ENCODE assay signal across 20 mouse cellular contexts in the genomic region with DNA sequence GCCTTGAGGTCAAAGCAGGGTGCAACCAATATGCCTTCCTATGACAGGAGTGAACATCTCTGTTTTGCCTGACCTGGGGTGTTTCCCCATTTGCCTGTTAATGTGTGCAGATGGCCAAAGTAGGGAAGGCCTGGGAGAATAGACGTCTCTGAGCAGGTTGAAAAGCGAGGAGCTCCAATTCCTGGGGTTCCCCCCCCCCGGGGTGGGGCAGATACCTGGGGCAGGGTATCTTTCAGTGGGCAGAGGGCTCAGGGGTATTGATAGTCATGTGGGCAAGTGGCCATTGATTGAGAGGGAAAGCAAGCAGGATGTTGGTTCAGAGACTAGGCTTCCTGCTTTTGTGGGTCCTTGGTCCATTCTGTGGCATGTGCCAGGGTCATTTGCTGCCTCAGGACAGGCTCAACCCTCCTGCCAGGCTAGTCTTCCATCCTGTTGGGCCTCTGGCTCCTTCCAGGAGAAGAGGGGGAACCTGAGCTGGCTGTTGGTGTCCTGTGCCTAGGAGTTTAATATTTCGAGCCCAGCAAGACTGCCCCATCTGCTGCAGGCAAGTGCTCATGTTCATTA. TPM values are rescaled to one million over a fixed set of nuclear protein-coding genes. Genes with fewer than 3 reads are reported as not detected.
DNase-seq lines count a peak whose midpoint lies in the region; ATAC-seq lines count a peak whose summit lies in the region.
"Had no signal": no experiment of that assay in that cellular context is flagged by ENCODE, and none has a peak within 500 bp of the region (broad histone marks: within the 10 kb centered on the region; RNA-seq: fewer than 3 reads in every experiment).

No protein-coding gene starts in this region.

- no peaks in the 10 kb centered on the region for H3K9me3 ChIP-seq in forebrain, embryonic 13.5 days (replicated peaks)
- no peaks in the 10 kb centered on the region for H3K9me3 ChIP-seq in forebrain, embryonic 15.5 days
- H3K9me3 ChIP-seq in liver, embryonic 12.5 days (replicated peaks) = no peaks in the 10 kb centered on the region
- no peaks in the 10 kb centered on the region for H3K9me3 ChIP-seq in liver, embryonic 11.5 days (ENCODE audit: control insufficient read depth, low read length)
- no peaks in the 10 kb centered on the region for H3K9me3 ChIP-seq in neural tube, embryonic 14.5 days (ENCODE audit: control insufficient read depth, low read length)
- H3K9me3 ChIP-seq: embryonic facial prominence, embryonic 12.5 days; forebrain, embryonic 10.5 days; G1E; limb, embryonic 15.5 days had no signal

- H3K4me1 ChIP-seq in forebrain, embryonic 13.5 days = peaks cover 70% of the 10 kb centered on the region
- H3K4me1 ChIP-seq in forebrain, embryonic 15.5 days = peaks cover 68% of the 10 kb centered on the region
- peaks cover 78% of the 10 kb centered on the region for H3K4me1 ChIP-seq in liver, embryonic 12.5 days
- H3K4me1 ChIP-seq in liver, embryonic 11.5 days (replicated peaks; ENCODE audit: control insufficient read depth, insufficient read depth, low read length) = peaks cover 40% of the 10 kb centered on the region
- H3K4me1 ChIP-seq in neural tube, embryonic 14.5 days (ENCODE audit: control insufficient read depth, insufficient read depth, low read length) = peaks cover 60% of the 10 kb centered on the region

- WGBS in forebrain, embryonic 13.5 days = 82% methylated on average over 4 of the region's 4 CpGs
- 69% methylated on average over 4 of the region's 4 CpGs for WGBS in forebrain, embryonic 15.5 days
- WGBS in liver, embryonic 12.5 days (ENCODE audit: insufficient replicate concordance) = 71% methylated on average over 4 of the region's 4 CpGs
- WGBS in liver, embryonic 11.5 days = 77% methylated on average over 4 of the region's 4 CpGs
- 73% methylated on average over 4 of the region's 4 CpGs for WGBS in neural tube, embryonic 14.5 days

- DNase-seq in liver, embryonic 11.5 days (ENCODE audit: low spot score) = no peak
- DNase-seq in cerebellum, postnatal 25 days = peak; percentile 48 to 53
- DNase-seq in right cerebral cortex, postnatal 36 days (ENCODE audit: low spot score in 2 of 2) = no peak
- no peak for DNase-seq in urinary bladder, postnatal 14 days (ENCODE audit: low spot score)
- DNase-seq: adrenal gland, postnatal 25 days; heart, adult 11 months; heart, postnatal 14 days; kidney, adult 2 months; midbrain, embryonic 14.5 days; thymus, adult 2 months had no signal

- H3K36me3 ChIP-seq in forebrain, embryonic 13.5 days (ENCODE audit: poor library complexity, severe bottlenecking) = peaks cover 32% of the 10 kb centered on the region
- peaks cover 21% of the 10 kb centered on the region for H3K36me3 ChIP-seq in forebrain, embryonic 15.5 days
- H3K36me3 ChIP-seq in liver, embryonic 12.5 days = peaks cover 33% of the 10 kb centered on the region
- H3K36me3 ChIP-seq in liver, embryonic 11.5 days (ENCODE audit: control insufficient read depth, insufficient read depth, low read length) = peaks cover 8% of the 10 kb centered on the region
- H3K36me3 ChIP-seq in neural tube, embryonic 14.5 days (ENCODE audit: control insufficient read depth, insufficient read depth, low read length) = peaks cover 16% of the 10 kb centered on the region

- 0 out of 2 replicates have a peak overlapping the region, but pooled peaks have one; percentile 30 for H3K9ac ChIP-seq in forebrain, embryonic 13.5 days
- H3K9ac ChIP-seq in forebrain, embryonic 15.5 days (replicated peaks) = no peak overlapping the region
- no peak overlapping the region for H3K9ac ChIP-seq in liver, embryonic 12.5 days
- no peak overlapping the region for H3K9ac ChIP-seq in liver, embryonic 11.5 days (ENCODE audit: low read depth, low read length)
- no peak overlapping the region for H3K9ac ChIP-seq in neural tube, embryonic 14.5 days (replicated peaks; ENCODE audit: low read depth, low read length)
- H3K9ac ChIP-seq: embryonic facial prominence, embryonic 12.5 days; limb, embryonic 15.5 days had no signal

- no peak overlapping the region; the same call in 1 of the 2 replicates for H3K27ac ChIP-seq in forebrain, embryonic 13.5 days
- no peak overlapping the region for H3K27ac ChIP-seq in forebrain, embryonic 15.5 days (replicated peaks)
- peak overlapping the region; percentile 64; the same call in 1 of the 2 replicates for H3K27ac ChIP-seq in liver, embryonic 12.5 days
- no peak overlapping the region for H3K27ac ChIP-seq in liver, embryonic 11.5 days (ENCODE audit: low read depth, low read length)
- H3K27ac ChIP-seq in neural tube, embryonic 14.5 days (ENCODE audit: low read depth, low read length) = no peak overlapping the region
- H3K27ac ChIP-seq: embryonic facial prominence, embryonic 12.5 days; forebrain, embryonic 10.5 days; limb, embryonic 15.5 days had no signal

- ATAC-seq in forebrain, embryonic 13.5 days = no peak
- ATAC-seq in forebrain, embryonic 15.5 days (replicated peaks) = no peak
- no peak for ATAC-seq in liver, embryonic 12.5 days
- ATAC-seq in liver, embryonic 11.5 days (replicated peaks; ENCODE audit: low FRiP score) = no peak
- no peak for ATAC-seq in neural tube, embryonic 14.5 days (ENCODE audit: low read depth)

- H3K27me3 ChIP-seq in forebrain, embryonic 13.5 days = peaks cover 22% of the 10 kb centered on the region
- H3K27me3 ChIP-seq in forebrain, embryonic 15.5 days = peaks cover 15% of the 10 kb centered on the region; the same call in 1 of the 2 replicates
- H3K27me3 ChIP-seq in liver, embryonic 12.5 days (replicated peaks) = peaks cover 11% of the 10 kb centered on the region
- H3K27me3 ChIP-seq in liver, embryonic 11.5 days (replicated peaks; ENCODE audit: control insufficient read depth, insufficient read depth, low read length) = peaks cover 3% of the 10 kb centered on the region; the same call in 1 of the 2 replicates
- H3K27me3 ChIP-seq in neural tube, embryonic 14.5 days (ENCODE audit: control insufficient read depth, insufficient read depth, low read length) = no peaks in the 10 kb centered on the region

- H3K4me3 ChIP-seq in forebrain, embryonic 13.5 days = no peak overlapping the region
- H3K4me3 ChIP-seq in forebrain, embryonic 15.5 days = no peak overlapping the region
- no peak overlapping the region for H3K4me3 ChIP-seq in liver, embryonic 12.5 days
- no peak overlapping the region for H3K4me3 ChIP-seq in liver, embryonic 11.5 days (ENCODE audit: low read depth, low read length)
- H3K4me3 ChIP-seq in neural tube, embryonic 14.5 days (ENCODE audit: low read depth, low read length) = no peak overlapping the region
- H3K4me3 ChIP-seq: embryonic facial prominence, embryonic 12.5 days; limb, embryonic 15.5 days had no signal

- no peak overlapping the region for H3K4me2 ChIP-seq in forebrain, embryonic 13.5 days
- H3K4me2 ChIP-seq in forebrain, embryonic 15.5 days (replicated peaks) = no peak overlapping the region
- H3K4me2 ChIP-seq in liver, embryonic 12.5 days = no peak overlapping the region
- no peak overlapping the region; the same call in 1 of the 2 replicates for H3K4me2 ChIP-seq in liver, embryonic 11.5 days
- H3K4me2 ChIP-seq in neural tube, embryonic 14.5 days (ENCODE audit: low read depth, low read length) = peak overlapping the region; percentile 11; the same call in 1 of the 2 replicates
- H3K4me2 ChIP-seq: embryonic facial prominence, embryonic 12.5 days; limb, embryonic 15.5 days had no signal

RNA-seq across cellular contexts. Expression of gene Ssna1, which starts 4.4 kb away (rescaled TPM):
- 233 and 245 TPM in 2 replicates for polyA plus RNA-seq in forebrain, embryonic 13.5 days (2015; fragmentation: Nextera tagmentation; extraction: Ambion mirVana)
- polyA plus RNA-seq in forebrain, embryonic 15.5 days (2015; fragmentation: Nextera tagmentation; extraction: Ambion mirVana) = 209 and 225 TPM in 2 replicates
- polyA plus RNA-seq in liver, embryonic 12.5 days (2016; fragmentation: Nextera tagmentation; extraction: Ambion mirVana) = 164 and 179 TPM in 2 replicates
- polyA plus RNA-seq in liver, embryonic 11.5 days (2014; fragmentation: Nextera tagmentation; extraction: Ambion mirVana) = 233 and 237 TPM in 2 replicates
- 177 and 182 TPM in 2 replicates for polyA plus RNA-seq in neural tube, embryonic 14.5 days (2014; fragmentation: Nextera tagmentation; extraction: Ambion mirVana)

RNA-seq across cellular contexts. Expression of gene Anapc2, which starts 4.5 kb away (rescaled TPM):
- polyA plus RNA-seq in forebrain, embryonic 13.5 days (2015; fragmentation: Nextera tagmentation; extraction: Ambion mirVana) = 126 and 148 TPM in 2 replicates
- 148 and 150 TPM in 2 replicates for polyA plus RNA-seq in forebrain, embryonic 15.5 days (2015; fragmentation: Nextera tagmentation; extraction: Ambion mirVana)
- polyA plus RNA-seq in liver, embryonic 12.5 days (2016; fragmentation: Nextera tagmentation; extraction: Ambion mirVana) = 63.6 and 65.3 TPM in 2 replicates
- 74.7 and 77.6 TPM in 2 replicates for polyA plus RNA-seq in liver, embryonic 11.5 days (2014; fragmentation: Nextera tagmentation; extraction: Ambion mirVana)
- 110 and 116 TPM in 2 replicates for polyA plus RNA-seq in neural tube, embryonic 14.5 days (2014; fragmentation: Nextera tagmentation; extraction: Ambion mirVana)

RNA-seq across cellular contexts. Expression of gene Tprn, which starts 5.4 kb away (rescaled TPM):
- 9.7 and 10.8 TPM in 2 replicates for polyA plus RNA-seq in forebrain, embryonic 13.5 days (2015; fragmentation: Nextera tagmentation; extraction: Ambion mirVana)
- 15.6 and 16.5 TPM in 2 replicates for polyA plus RNA-seq in forebrain, embryonic 15.5 days (2015; fragmentation: Nextera tagmentation; extraction: Ambion mirVana)
- polyA plus RNA-seq in liver, embryonic 12.5 days (2016; fragmentation: Nextera tagmentation; extraction: Ambion mirVana) = 7.9 and 9.0 TPM in 2 replicates
- polyA plus RNA-seq in liver, embryonic 11.5 days (2014; fragmentation: Nextera tagmentation; extraction: Ambion mirVana) = 9.6 and 10.3 TPM in 2 replicates
- 11.5 and 12.3 TPM in 2 replicates for polyA plus RNA-seq in neural tube, embryonic 14.5 days (2014; fragmentation: Nextera tagmentation; extraction: Ambion mirVana)

RNA-seq across cellular contexts. Expression of gene Tmem203, which starts 12.6 kb away (rescaled TPM):
- 19.4 and 20.3 TPM in 2 replicates for polyA plus RNA-seq in forebrain, embryonic 13.5 days (2015; fragmentation: Nextera tagmentation; extraction: Ambion mirVana)
- 16.4 and 19.7 TPM in 2 replicates for polyA plus RNA-seq in forebrain, embryonic 15.5 days (2015; fragmentation: Nextera tagmentation; extraction: Ambion mirVana)
- polyA plus RNA-seq in liver, embryonic 12.5 days (2016; fragmentation: Nextera tagmentation; extraction: Ambion mirVana) = 16.2 and 17.3 TPM in 2 replicates
- 14.4 and 15.2 TPM in 2 replicates for polyA plus RNA-seq in liver, embryonic 11.5 days (2014; fragmentation: Nextera tagmentation; extraction: Ambion mirVana)
- polyA plus RNA-seq in neural tube, embryonic 14.5 days (2014; fragmentation: Nextera tagmentation; extraction: Ambion mirVana) = 11.0 and 11.2 TPM in 2 replicates

RNA-seq across cellular contexts. Expression of gene Tmem210, which starts 20.1 kb away (rescaled TPM):
- polyA plus RNA-seq in forebrain, embryonic 13.5 days (2015; fragmentation: Nextera tagmentation; extraction: Ambion mirVana) = not detected in 2 replicates
- polyA plus RNA-seq in forebrain, embryonic 15.5 days (2015; fragmentation: Nextera tagmentation; extraction: Ambion mirVana) = not detected in 2 replicates
- not detected in 2 replicates for polyA plus RNA-seq in liver, embryonic 12.5 days (2016; fragmentation: Nextera tagmentation; extraction: Ambion mirVana)
- polyA plus RNA-seq in liver, embryonic 11.5 days (2014; fragmentation: Nextera tagmentation; extraction: Ambion mirVana) = not detected in 2 replicates
- polyA plus RNA-seq in neural tube, embryonic 14.5 days (2014; fragmentation: Nextera tagmentation; extraction: Ambion mirVana) = not detected in 2 replicates
- polyA plus RNA-seq: C2C12; embryonic facial prominence, embryonic 12.5 days; forebrain, embryonic 10.5 days; G1E; kidney, adult 2 months; large intestine, adult 2 months; limb, embryonic 15.5 days; midbrain, embryonic 14.5 days had no signal

Comparison
In these comparisons a context has a peak if more than half of its experiments do, and no peak if none do; other contexts are left out.
1. DNase-seq: peak in cerebellum, postnatal 25 days (2 of 2); none in liver, embryonic 11.5 days (single experiment), right cerebral cortex, postnatal 36 days (0 of 2) and urinary bladder, postnatal 14 days (single experiment).